Mouse (Mus musculus): ENCODE results near the gene Osgin1. TPM values are rescaled to one million over a fixed set of nuclear protein-coding genes. Genes with fewer than 3 reads are reported as not detected.

Gene Osgin1
- polyA plus RNA-seq, 1 experiment, result 55.2 TPM

GRCm38 (mm10) chr8:119439893-119440249 is 5.9 kb downstream of the Osgin1 start:
- DNase-seq (ENCODE audit: low read depth, low spot score), result no peak
- 63% methylated on average over 7 of the region's 7 CpGs for WGBS

GRCm38 (mm10) chr8:119440250-119440951 is 6.5 kb downstream of the Osgin1 start:
- DNase-seq (ENCODE audit: low read depth, low spot score), result peak; percentile 92
- 10% methylated on average over 16 of the region's 16 CpGs for WGBS

- 10% methylated on average over 1 of the region's 1 CpGs for WGBS
- DNase-seq (ENCODE audit: low read depth, low spot score), result no peak
These were observed 7.0 kb downstream of the Osgin1 start for GRCm38 (mm10) chr8:119440952-119441270.

- 76% methylated on average over 5 of the region's 5 CpGs for WGBS
- no peak for DNase-seq (ENCODE audit: low read depth, low spot score)
These were observed 8.1 kb downstream of the Osgin1 start for GRCm38 (mm10) chr8:119442013-119442412.

DNA sequence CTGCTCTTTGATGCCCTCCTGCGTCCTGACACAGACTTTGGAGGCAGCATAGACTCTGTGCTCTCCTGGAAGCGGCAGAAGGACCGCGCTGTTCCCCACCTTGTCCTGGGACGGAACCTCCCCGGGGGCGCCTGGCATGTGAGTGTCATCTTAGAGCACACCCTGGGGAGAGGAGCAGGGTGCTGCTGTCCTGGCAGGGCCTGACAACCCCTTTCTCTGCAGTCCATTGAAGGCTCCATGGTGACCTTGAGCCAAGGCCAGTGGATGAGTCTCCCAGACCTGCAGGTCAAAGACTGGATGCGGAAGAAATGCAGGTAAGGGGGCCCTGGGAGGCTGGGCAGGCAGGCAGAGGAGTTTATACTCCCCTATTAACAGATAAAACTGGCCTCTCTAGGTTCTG is 9.0 kb downstream of the Osgin1 start:
- no peak for DNase-seq (ENCODE audit: low read depth, low spot score)
- 98% methylated on average over 8 of the region's 8 CpGs for WGBS

DNA sequence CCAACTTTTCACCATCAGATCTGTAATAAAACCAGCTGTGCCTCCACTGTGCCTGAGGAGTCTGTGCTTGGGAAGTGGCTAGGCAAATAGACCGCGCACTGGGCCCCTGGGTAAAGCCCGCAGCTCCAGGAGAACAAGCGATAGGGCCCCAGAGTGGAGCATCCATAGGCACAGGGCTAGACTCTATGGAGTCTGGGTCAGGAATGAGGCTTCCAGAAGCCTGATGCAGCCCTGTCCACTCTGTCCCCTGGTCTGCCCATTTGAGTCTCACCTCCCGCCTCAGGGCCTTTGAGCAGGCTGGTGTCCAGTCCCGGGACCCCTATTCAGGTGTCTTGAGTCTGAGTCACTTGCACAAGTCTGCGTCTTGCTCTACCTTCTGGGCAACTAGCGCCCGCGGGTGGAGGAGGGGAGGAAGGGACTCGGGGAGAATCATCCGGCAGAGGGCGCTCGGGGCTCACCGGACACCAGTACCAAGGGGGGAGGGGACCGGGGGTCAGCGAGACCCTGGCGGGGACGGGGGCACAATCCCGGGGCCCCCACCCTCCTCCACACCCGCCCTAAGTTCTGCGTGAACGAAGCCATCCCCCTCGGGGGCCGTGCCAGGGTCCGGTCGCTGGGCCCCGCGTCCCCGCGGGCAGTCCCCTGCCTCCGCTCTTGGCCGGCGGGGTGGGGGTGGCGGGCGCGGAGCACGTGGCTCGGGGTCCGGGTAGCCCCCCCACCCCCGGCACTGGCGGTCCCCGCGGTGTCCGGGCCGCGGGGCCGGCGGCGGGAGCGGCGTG is 12.5 kb downstream of the Osgin1 start, which contains the start of gene Necab2:
Gene Necab2, plus strand, starts transcription at position 509 of the 779 bp plus-strand sequence.
- DNase-seq (ENCODE audit: low read depth, low spot score), result no peak
- 3% methylated on average over 37 of the region's 52 CpGs for WGBS

- WGBS, result 5% methylated on average over 62 of the region's 80 CpGs
- no peak for DNase-seq (ENCODE audit: low read depth, low spot score)
These were observed 13.3 kb downstream of the Osgin1 start for GRCm38 (mm10) chr8:119446990-119447780.

DNA sequence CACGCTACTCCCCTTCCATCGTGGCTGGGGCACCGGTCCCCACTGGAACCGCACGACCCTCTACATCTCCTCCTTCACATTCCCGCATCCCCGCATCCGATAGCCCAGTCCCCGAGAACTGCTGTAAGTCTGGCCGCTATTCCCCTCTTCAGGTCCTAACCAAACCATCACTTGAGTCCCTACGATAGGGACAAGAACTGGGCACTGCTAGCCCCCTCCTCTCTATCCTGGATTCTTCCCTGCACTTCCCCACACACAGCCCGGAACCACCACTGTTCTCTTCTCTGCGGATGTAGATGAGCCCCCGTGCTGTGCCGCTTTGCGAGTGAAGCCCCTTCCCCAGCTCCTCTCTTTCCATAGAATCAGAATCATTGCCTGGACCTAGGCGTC is 13.9 kb downstream of the Osgin1 start:
- 10% methylated on average over 17 of the region's 17 CpGs for WGBS
- no peak for DNase-seq (ENCODE audit: low read depth, low spot score)

GRCm38 (mm10) chr8:119449627-119450026 is 15.7 kb downstream of the Osgin1 start:
- WGBS, result 74% methylated on average over 12 of the region's 12 CpGs

DNA sequence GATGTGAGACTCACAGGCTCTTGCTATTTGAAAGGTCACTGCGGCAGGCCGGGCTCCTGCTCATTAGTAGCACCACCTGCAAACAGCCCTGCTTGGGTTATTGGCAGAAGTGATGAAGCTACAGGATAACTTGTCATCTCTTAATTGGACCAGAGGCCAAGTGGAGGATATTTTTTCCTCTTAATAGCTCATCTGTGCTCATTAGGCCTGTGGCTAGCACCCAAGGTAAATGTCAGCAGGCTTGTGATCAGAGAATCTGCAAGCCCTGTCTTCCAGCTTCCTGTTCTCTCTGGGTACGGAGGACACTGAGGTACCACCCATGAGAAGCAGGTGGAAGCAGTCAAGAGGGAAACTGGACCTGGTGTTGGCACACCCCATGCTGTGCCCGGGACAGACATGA is 17.2 kb downstream of the Osgin1 start:
- no peak for DNase-seq (ENCODE audit: low read depth, low spot score)
- WGBS, result 83% methylated on average over 4 of the region's 4 CpGs

More at GRCm38 (mm10) chr8:119449627-119450026, 15.7 kb downstream of the Osgin1 start:
- no peak for DNase-seq (ENCODE audit: low read depth, low spot score)

DNA sequence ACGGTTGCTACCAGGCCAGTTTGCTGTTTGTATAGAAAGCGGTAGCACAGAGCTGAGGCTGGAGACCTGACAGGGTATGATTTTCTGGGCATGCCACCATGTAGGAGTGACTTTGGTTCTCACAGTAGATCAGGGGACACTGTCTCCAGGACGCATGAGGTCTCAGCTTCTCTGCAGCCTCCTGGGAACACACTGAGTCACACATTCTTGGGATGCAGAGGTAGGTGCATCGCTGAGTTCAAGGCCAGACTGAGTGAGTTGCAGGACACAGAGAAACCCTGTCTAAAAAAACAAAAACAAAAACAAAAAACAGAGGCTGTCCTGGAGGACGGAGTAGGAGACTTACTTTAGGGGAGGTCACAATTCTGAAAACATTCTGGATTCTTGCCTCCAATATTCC is 19.0 kb downstream of the Osgin1 start:
- no peak for DNase-seq (ENCODE audit: low read depth, low spot score)
- WGBS, result 85% methylated on average over 5 of the region's 5 CpGs

DNA sequence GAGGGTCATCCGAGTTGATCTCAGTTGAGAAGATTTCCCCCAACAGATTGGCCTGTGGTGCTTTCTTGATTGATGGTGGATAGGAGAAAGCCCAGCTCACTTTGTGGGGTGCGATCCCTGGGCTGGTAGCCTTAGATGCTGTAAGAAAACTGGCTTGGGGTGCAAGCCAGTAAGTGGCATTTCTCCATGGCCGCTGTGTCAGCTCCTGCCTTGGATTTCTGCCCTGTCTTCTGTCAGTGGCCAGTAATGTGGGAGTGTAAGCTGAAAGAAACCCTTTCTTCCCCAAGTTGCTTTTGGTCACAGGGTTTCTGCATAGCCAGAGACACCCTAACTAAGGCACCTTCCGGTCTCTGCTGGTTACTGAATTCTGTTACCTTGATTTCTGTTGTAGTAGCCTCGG is 22.1 kb downstream of the Osgin1 start:
- no peak for DNase-seq (ENCODE audit: low read depth, low spot score)
- 81% methylated on average over 5 of the region's 5 CpGs for WGBS

DNA sequence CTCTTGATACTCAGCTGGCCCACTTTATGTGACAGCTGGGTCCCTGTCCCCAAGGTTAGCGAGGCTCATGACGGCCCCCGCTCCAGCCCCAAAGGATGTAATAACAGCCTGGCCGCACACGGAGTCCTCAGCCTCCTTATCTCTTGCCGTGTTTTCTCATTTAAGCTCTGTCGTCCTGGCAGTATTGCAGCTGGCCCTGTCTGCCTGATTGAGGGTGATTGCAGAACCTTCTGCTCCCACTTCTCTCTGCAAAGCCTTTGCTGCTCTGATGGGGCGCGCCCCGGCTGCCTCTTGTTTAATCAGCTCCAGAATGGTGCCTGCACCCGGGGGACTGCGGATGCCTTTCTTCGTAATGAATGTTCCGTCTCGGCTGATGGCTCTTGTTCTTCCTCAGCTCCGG is 25.8 kb downstream of the Osgin1 start:
- DNase-seq (ENCODE audit: low read depth, low spot score), result no peak
- WGBS, result 20% methylated on average over 16 of the region's 16 CpGs

- 51% methylated on average over 9 of the region's 9 CpGs for WGBS
- no peak for DNase-seq (ENCODE audit: low read depth, low spot score)
These were observed 27.4 kb downstream of the Osgin1 start for GRCm38 (mm10) chr8:119461356-119461755.

DNA sequence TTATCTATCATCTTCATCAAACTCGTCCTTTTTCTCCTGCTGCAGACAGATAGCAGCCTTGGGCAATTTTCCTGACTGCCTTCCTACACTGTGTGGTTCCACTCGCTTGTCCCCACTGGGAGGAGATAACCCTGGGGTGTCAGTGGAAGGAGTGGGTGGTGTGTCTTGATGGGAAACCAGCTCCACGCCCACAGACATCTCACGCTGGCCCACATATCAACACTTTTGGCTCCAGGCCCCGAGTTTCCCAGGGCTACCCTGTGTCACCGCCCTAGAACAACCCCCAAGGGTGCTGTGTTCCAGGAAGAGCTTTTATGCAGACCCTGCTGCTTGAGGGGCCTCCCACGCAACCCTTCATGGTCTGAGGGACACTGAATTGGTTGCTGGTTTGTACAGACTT is 29.8 kb downstream of the Osgin1 start:
- 53% methylated on average over 7 of the region's 7 CpGs for WGBS
- DNase-seq (ENCODE audit: low read depth, low spot score), result no peak

GRCm38 (mm10) chr8:119466105-119466504 is 32.2 kb downstream of the Osgin1 start:
- 4% methylated on average over 18 of the region's 18 CpGs for WGBS
- no peak for DNase-seq (ENCODE audit: low read depth, low spot score)

DNA sequence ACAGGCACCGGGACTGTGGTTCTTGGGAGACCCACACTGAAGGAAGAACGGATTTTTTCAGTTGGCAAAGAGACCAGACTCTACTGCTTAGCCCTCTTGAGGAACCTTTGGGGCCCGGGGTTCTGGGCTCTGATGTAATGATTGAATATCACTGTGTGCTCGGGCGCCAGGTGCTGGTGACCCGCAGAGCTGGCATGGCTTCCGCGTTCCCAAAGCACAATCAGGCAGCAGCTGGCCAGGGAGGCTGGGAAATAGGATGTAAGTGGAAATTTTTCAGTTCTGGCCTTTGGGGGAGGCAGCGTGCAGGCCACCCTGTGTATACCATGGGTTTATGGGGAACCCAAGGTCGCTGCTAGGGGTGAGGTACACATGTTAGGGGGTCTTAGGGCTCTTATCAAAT is 32.9 kb downstream of the Osgin1 start:
- 68% methylated on average over 10 of the region's 10 CpGs for WGBS
- DNase-seq (ENCODE audit: low read depth, low spot score), result no peak

GRCm38 (mm10) chr8:119468091-119468490 is 34.2 kb downstream of the Osgin1 start:
- DNase-seq (ENCODE audit: low read depth, low spot score), result no peak
- WGBS, result 77% methylated on average over 8 of the region's 8 CpGs

DNA sequence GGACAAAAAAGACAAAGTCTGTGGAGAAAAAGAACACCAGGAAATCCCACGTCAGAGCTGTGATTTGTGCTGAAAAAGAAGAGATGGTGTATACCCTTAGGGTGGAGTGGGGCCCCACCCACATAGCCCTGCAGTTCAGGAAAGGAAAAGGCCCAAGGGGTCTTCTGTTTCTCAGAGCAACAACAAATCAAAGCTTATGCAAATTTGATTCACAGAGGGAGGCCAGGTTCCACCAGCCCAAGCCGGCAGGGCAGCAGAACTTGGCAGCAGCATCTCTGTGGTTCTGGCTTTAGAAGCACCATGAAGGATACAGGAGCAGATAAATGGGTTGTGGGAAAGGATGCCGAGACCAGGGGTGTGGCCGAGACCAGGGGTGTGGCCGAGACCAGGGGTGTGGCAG is 44.8 kb downstream of the Osgin1 start:
- WGBS, result 26% methylated on average over 5 of the region's 5 CpGs
- DNase-seq (ENCODE audit: low read depth, low spot score), result no peak

- DNase-seq (ENCODE audit: low read depth, low spot score), result no peak
- WGBS, result 79% methylated on average over 11 of the region's 11 CpGs
These were observed 50.4 kb downstream of the Osgin1 start for GRCm38 (mm10) chr8:119484145-119484896.
